Mouse (Mus musculus): ENCODE measurements around the gene Sbk1.

The Sbk1 gene

DNA sequence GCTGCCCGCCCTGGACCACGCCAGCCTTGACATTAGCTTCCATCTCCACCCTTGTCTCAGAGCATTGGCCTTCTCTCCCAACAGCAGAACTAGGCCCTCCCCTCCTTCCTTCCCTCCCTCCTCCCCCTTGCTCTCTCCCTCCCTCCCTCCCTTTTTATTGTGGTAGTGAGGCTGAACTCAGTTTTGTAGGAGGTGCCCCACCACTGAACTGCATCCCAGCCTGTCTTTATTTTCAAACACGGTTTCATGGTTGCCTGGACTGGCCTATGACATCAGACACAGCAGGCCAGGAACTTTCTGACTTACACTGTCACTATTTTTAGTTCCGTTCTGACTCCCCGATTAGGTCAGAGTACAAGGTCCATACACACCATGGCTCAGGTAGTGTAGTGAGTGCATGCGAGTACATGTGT, 67.8 kb downstream of the Sbk1 start:
- no peak for DNase-seq

- no peak for DNase-seq
Measured at GRCm38 (mm10) chr7:126340896-126341295, 68.5 kb downstream of the Sbk1 start.

All from cerebellum, adult 18-20 months (tissue).